In genomic region chr7:34918416-34918815, GRCm38 (mm10) we compare ENCODE assay signal across 8 mouse cellular contexts. TPM values are rescaled to one million over a fixed set of nuclear protein-coding genes. Genes with fewer than 3 reads are reported as not detected.
DNase-seq lines count a peak whose midpoint lies in the region; ATAC-seq and TF ChIP-seq lines count a peak whose summit lies in the region.

No protein-coding gene starts in this region.

- no peaks in the 10 kb centered on the region for H3K9me3 ChIP-seq in kidney, embryonic 14.5 days (ENCODE audit: control insufficient read depth, low read length)
- H3K9me3 ChIP-seq in CH12.LX (replicated peaks; ENCODE audit: low read length) = no peaks in the 10 kb centered on the region

- no peak for TF ChIP-seq POLR2A in CH12.LX (IDR thresholded peaks at IDR 0.05; ENCODE audit: low read depth, low read length)

- H3K4me3 ChIP-seq in kidney, embryonic 14.5 days (ENCODE audit: low read length) = no peak overlapping the region
- H3K4me3 ChIP-seq in CH12.LX (replicated peaks in 1 of 3; ENCODE audit: low read depth in 2 of 3, low read length in 2 of 3, poor library complexity in 1 of 3) = peak overlapping the region in 1 of 3 experiments; percentile 24

- intact Hi-C loops in heart, postnatal 25 days (cut with DNase I) = loop anchor here (5.0 kb wide), 1 partner anchor 241 kb away; no protein-coding TSS in a partner anchor

- 34% methylated on average over 8 of the region's 8 CpGs for WGBS in kidney, embryonic 14.5 days

- DNase-seq in kidney, adult 18-20 months = no peak
- peak; percentile 69 for DNase-seq in CH12.LX (ENCODE audit: extremely low read depth)
- peak; percentile 46 for DNase-seq in heart, postnatal 25 days (ENCODE audit: low spot score)
- DNase-seq in embryo, embryonic 11 days = no peak
- DNase-seq in frontal cortex, postnatal 36 days (ENCODE audit: low spot score in 2 of 2) = no peak
- DNase-seq in testis, postnatal 10 days (ENCODE audit: low spot score) = no peak

- H3K27ac ChIP-seq in kidney, embryonic 14.5 days (ENCODE audit: low read depth, low read length) = peak overlapping the region; percentile 83
- peak overlapping the region; percentile 22; the same call in 1 of the 2 replicates for H3K27ac ChIP-seq in CH12.LX (ENCODE audit: insufficient read depth, low read depth)

- in situ Hi-C loops in CH12.LX (cut with MboI; ENCODE audit: low pct_ligation_motif_present, low pct_unique_long_range_greater_than_20kb, low sequenced_read_pairs) = no loop called here

- H3K9ac ChIP-seq in kidney, embryonic 14.5 days (ENCODE audit: low read depth, low read length) = no peak overlapping the region
- H3K9ac ChIP-seq in CH12.LX (ENCODE audit: insufficient read depth, low read depth) = no peak overlapping the region

- peaks cover 14% of the 10 kb centered on the region for H3K4me1 ChIP-seq in kidney, embryonic 14.5 days (ENCODE audit: control insufficient read depth, insufficient read depth, low read length)
- H3K4me1 ChIP-seq in CH12.LX (ENCODE audit: control insufficient read depth in 1 of 2, insufficient read depth in 2 of 2) = peaks cover 14 to 45% of the 10 kb centered on the region in 2 experiments

- H3K27me3 ChIP-seq in kidney, embryonic 14.5 days (ENCODE audit: control insufficient read depth, insufficient read depth, low read length) = no peaks in the 10 kb centered on the region
- H3K27me3 ChIP-seq in CH12.LX (replicated peaks) = no peaks in the 10 kb centered on the region

- no peaks in the 10 kb centered on the region for H3K79me2 ChIP-seq in CH12.LX (replicated peaks; ENCODE audit: control insufficient read depth, extremely low read depth, insufficient read depth, poor library complexity, severe bottlenecking)

- no peak overlapping the region for H3K4me2 ChIP-seq in kidney, embryonic 14.5 days (replicated peaks; ENCODE audit: low read depth, low read length)
- H3K4me2 ChIP-seq in CH12.LX (ENCODE audit: insufficient read depth, low read depth, poor library complexity, severe bottlenecking) = no peak overlapping the region

- peak; percentile 80 for TF ChIP-seq EP300 in CH12.LX (IDR thresholded peaks at IDR 0.05; ENCODE audit: low read length)

- no peak for TF ChIP-seq CTCF in CH12.LX (conservative IDR thresholded peaks at IDR 0.05 in 1 of 2, IDR thresholded peaks at IDR 0.05 in 1 of 2; ENCODE audit: low read depth in 2 of 2, low read length in 2 of 2)

- H3K36me3 ChIP-seq in kidney, embryonic 14.5 days (ENCODE audit: control insufficient read depth, insufficient read depth, low read length) = peaks cover 6% of the 10 kb centered on the region; the same call in 1 of the 2 replicates
- H3K36me3 ChIP-seq in CH12.LX (replicated peaks in 1 of 2; ENCODE audit: control insufficient read depth in 1 of 2, insufficient read depth in 1 of 2, low read length in 1 of 2) = peaks cover 6 to 51% of the 10 kb centered on the region in 2 experiments

- ATAC-seq in kidney, embryonic 14.5 days (ENCODE audit: low FRiP score, low TSS enrichment) = peak; percentile 51
- peak; percentile 93 for ATAC-seq in megakaryocyte, adult 5-6 weeks (ENCODE audit: poor library complexity, severe bottlenecking)

- no peak for TF ChIP-seq RAD21 in CH12.LX (IDR thresholded peaks at IDR 0.05; ENCODE audit: low read depth, low read length)

- dilution Hi-C loops in CH12.LX (cut with MboI; ENCODE audit: extremely low pct_ligation_motif_present, extremely low pct_unique_long_range_greater_than_20kb, low sequenced_read_pairs) = no loop called here

TF ChIP-seq in CH12.LX, 34 proteins besides CTCF, POLR2A, EP300 and RAD21:
- 0 out of 2 replicates have a peak, but pooled peaks have one; percentile 49 for TF ChIP-seq TCF12 (IDR thresholded peaks at IDR 0.05; ENCODE audit: low read depth, low read length)
- TF ChIP-seq MYC (IDR thresholded peaks at IDR 0.05; ENCODE audit: low read depth, low read length) = peak; percentile 66; the same call in 1 of the 2 replicates
- peak; percentile 91 for TF ChIP-seq IRF4 (IDR thresholded peaks at IDR 0.05; ENCODE audit: low read depth, low read length)
- no peak for TF ChIP-seq TBP (conservative IDR thresholded peaks at IDR 0.05; ENCODE audit: low read depth, low read length)
- TF ChIP-seq ZKSCAN1 (IDR thresholded peaks at IDR 0.05; ENCODE audit: borderline replicate concordance, low read depth, low read length) = no peak
- TF ChIP-seq NRF1 (IDR thresholded peaks at IDR 0.05; ENCODE audit: low read depth, low read length) = no peak
- TF ChIP-seq BHLHE40 (IDR thresholded peaks at IDR 0.05; ENCODE audit: low read depth, low read length) = peak; percentile 41; the same call in 1 of the 2 replicates
- peak; percentile 72 for TF ChIP-seq SIN3A (IDR thresholded peaks at IDR 0.05; ENCODE audit: low read length)
- peak; percentile 78 for TF ChIP-seq ETS1 (conservative IDR thresholded peaks at IDR 0.05; ENCODE audit: low read depth, low read length)
- peak; percentile 67 for TF ChIP-seq MAX (IDR thresholded peaks at IDR 0.05; ENCODE audit: low read length)
- peak; percentile 81 for TF ChIP-seq MXI1 (IDR thresholded peaks at IDR 0.05; ENCODE audit: low read depth, low read length)
TF ChIP-seq in CH12.LX: peak in this region for 8.

RNA-seq across cellular contexts. Expression of gene Pepd, which starts 6.2 kb away (rescaled TPM):
- polyA plus RNA-seq in kidney, embryonic 14.5 days (2014; fragmentation: Nextera tagmentation; extraction: Ambion mirVana) = 109 and 122 TPM in 2 replicates
- total RNA-seq in CH12.LX (2012; rRNA removed) (68.3 and 68.5 TPM in 2 replicates), CH12.LX (2014; rRNA removed) (52.4 and 63.7 TPM in 2 replicates)
- polyA plus RNA-seq in CH12.LX (2012; ENCODE audit: insufficient read length, low read depth) = 50.9 and 53.5 TPM in 2 replicates
- 10 to 100 TPM; 22.9 to 23.4 TPM for total RNA-seq in heart, postnatal 25 days (2021)
- 43.8 and 61.5 TPM in 2 replicates for total RNA-seq in megakaryocyte, adult 5-6 weeks (2015)
- total RNA-seq in megakaryocyte, adult 5-6 weeks (2017) = 50.2 and 54.4 TPM in 2 replicates

Comparison
In these comparisons a context has a peak if more than half of its experiments do, and no peak if none do; other contexts are left out.
1. DNase-seq: peak in CH12.LX (single experiment) and heart, postnatal 25 days (single experiment); none in kidney, adult 18-20 months (single experiment), embryo, embryonic 11 days (single experiment), frontal cortex, postnatal 36 days (0 of 2) and testis, postnatal 10 days (single experiment).